Mouse (Mus musculus) left cerebral cortex, adult 8-10 months (tissue): ENCODE results near the gene Cd59b. TPM values are rescaled to one million over a fixed set of nuclear protein-coding genes. Genes with fewer than 3 reads are reported as not detected.
"Not testable (repeated sequence)": the region's sequence is repeated elsewhere in the genome, so short reads cannot be mapped to it uniquely, and the experiment has no call there.

Experiments
- DNase-seq, 2 experiments: peaks; one replicate each; pipeline ENCODE4 v3.0.0; 2022; ENCODE audit warnings: low spot score in 2 of 2
- total RNA-seq, 4 experiments: library from RNA; stranded (reverse); gene quantifications; 2 replicates each; pipeline ENCODE4 v1.2.4; 2022

The Cd59b gene
- total RNA-seq, 4 experiments from 2014 or later = 0.80 to 2.5 (median 1.6) TPM

DNA sequence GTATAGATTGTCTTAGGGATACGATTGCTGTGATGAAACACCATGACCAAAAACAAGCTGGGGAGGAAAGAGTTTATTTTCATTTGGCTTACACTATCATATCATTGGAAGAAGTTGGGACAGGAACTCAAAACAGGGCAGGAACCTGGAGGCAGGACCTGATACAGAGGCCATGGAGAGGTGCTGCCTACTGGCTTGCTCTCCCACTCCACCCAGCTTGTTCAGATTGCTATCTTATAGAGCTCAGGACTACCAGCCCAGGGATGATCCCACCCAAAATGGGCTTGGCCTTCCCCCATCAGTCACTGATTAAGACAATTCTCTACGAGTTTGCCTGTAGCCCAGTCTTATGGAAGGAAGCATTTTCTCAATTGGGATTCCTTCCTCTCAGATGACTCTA is 5.5 kb upstream of the Cd59b start:
- no peak for DNase-seq

GRCm38 (mm10) chr2:104065526-104065925 is 4.1 kb upstream of the Cd59b start, which contains the start of gene Gm10912:
Gm10912 (plus strand) TSS chr2:104065826.
- not testable (repeated sequence) for DNase-seq

- DNase-seq = not testable (repeated sequence)
Measured at GRCm38 (mm10) chr2:104068450-104068849, 1.2 kb upstream of the Cd59b start, which contains the start of gene Gm10799. Gm10799 (minus strand) TSS chr2:104068550.

- DNase-seq = not testable (repeated sequence)
Measured at GRCm38 (mm10) chr2:104078285-104078684, 8.6 kb downstream of the Cd59b start.

DNA sequence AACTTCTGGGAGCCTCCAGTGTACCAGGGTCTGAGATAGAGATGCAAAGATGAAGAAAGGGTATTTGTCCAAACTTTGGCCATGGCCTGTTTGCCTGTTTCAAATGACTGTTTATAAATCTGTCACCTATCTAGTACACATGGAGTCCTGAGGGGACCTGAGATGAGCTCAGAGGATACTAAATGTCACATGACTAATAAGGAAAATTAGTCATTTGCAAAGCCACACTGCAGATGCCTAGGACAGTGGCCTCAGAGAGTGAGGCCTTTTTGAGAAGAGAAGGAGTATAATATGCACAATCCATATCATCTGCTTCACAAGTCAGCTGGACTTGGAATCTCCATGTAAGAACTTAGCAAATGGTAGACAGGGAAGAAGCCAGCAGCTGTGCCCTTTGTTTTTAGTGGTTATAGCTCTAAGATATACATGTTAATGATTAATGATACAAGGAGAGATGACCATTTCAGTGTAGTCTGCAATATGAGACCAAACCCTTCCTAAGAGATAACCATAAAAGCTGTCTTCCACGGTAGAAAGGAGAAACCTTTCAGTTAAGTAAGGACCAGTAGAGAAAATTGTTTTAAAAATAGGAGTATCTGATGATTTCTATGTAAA is 11.9 kb downstream of the Cd59b start:
- not testable (repeated sequence) for DNase-seq

DNA sequence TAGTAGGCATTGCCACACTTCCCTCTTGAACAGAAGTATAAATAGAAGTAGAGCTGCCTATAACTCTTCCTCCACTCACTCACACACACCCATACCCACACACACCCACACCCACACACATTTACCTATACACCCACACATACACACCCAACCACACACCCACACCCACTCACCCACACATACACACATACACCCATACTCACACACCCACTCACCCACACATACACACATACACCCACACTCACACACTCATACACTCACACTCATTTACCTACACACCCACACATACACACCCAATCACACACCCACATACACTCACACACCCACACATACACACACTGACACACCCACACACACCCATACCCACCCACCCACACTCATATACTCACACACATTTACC is 12.8 kb downstream of the Cd59b start:
- DNase-seq = no peak

DNA sequence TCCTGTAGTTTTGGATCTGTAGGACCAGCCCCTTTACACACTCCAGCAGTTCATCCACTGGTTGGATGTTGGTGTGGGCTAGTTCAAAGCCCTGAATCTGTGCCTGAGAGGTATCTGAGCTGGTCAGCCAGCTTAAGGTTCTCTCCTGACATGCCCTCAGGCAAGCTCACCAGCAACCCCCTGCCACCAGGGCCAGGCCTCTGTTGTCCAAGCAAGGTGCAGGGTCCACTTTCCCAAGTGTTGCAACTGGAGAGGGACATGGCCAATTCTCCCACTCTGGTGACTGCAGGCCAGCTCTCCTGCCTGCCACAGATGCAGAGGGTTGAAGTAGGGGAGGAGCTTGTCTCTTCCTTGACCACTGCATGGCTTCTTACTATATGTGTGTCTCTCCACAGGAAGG is 14.4 kb downstream of the Cd59b start:
- not testable (repeated sequence) for DNase-seq

DNA sequence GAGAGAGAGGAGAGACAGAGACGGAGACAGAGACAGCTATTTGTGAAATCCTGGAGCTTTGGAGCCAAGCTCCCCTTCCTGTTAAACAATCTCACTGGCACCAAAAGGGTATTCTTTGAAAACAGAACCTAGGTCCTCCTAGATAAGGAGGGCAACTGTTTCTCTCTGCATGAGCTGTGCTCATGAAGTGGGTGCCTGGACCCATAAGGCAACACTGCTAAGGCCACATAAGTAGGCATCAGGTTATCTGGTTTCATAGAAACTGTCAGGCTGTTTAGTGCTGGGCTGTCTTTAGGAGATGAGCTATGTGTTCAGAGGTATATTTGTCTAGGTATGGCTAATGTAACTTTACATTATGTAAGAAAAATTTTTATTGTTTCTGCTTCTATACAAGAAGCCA is 17.9 kb downstream of the Cd59b start:
- DNase-seq = not testable (repeated sequence)

DNA sequence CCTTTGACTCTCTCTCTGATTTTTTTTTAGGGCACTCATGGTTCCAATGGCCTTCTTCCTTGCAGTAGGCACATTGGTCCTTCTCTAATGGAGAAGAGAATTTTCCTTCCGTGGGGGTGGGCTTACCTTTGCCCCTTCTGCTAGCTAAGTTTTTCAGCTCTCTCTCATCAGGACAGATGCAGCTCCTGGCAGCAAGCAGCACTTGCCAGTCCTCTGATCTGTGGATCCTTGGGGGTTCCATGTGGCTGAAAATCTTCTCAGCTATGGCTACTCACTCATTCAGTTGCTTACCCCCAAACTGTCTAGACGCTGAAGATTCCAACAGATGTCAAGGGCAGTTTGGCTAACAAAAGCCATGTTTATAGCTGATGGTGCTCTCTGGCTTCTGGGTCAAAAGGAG is 23.7 kb downstream of the Cd59b start:
- no peak for DNase-seq

GRCm38 (mm10) chr2:104095741-104096213 is 26.1 kb downstream of the Cd59b start, which contains the start of gene Cd59a:
Cd59a (plus strand) TSS chr2:104095801.
- DNase-seq = peak; percentile 23 to 41

DNA sequence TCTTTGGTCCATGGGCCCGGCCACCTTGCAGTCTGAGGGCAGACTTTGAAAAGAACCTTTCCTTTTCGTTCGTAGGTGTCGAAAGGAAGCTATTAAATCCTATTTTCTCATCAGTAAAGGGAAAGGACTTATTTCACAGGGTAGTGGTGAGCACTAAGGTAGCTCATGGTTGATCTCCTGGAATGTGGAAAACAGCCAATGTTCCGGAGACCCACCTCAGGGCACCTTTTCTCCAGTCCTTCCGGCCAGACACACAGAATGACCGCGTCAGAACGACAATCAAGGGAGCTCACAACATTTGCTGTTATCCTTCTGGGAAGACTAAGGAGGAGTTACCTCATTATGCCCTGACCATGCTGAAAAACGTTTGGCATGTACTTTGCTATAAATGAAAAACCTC is 26.6 kb downstream of the Cd59b start:
- no peak for DNase-seq

GRCm38 (mm10) chr2:104096796-104097195 is 27.1 kb downstream of the Cd59b start:
- not testable (repeated sequence) for DNase-seq

DNA sequence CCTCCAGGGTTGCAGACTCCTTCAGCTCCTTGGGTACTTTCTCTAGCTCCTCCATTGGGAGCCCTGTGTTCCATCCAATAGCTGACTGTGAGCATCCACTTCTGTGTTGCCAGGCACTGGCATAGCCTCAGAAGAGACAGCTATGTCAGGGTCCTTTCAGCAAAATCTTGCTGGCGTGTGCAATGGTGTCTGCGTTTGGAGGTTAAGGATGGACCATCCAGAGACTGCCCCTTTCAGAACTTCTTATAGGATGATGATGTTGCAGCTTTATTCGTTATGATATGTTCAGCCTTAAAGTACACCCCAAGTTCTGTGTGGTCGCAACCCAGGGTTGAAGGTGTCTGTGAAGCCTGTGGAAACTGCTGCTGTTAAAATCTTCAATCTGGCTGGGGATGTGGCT is 27.7 kb downstream of the Cd59b start:
- DNase-seq = not testable (repeated sequence)

DNA sequence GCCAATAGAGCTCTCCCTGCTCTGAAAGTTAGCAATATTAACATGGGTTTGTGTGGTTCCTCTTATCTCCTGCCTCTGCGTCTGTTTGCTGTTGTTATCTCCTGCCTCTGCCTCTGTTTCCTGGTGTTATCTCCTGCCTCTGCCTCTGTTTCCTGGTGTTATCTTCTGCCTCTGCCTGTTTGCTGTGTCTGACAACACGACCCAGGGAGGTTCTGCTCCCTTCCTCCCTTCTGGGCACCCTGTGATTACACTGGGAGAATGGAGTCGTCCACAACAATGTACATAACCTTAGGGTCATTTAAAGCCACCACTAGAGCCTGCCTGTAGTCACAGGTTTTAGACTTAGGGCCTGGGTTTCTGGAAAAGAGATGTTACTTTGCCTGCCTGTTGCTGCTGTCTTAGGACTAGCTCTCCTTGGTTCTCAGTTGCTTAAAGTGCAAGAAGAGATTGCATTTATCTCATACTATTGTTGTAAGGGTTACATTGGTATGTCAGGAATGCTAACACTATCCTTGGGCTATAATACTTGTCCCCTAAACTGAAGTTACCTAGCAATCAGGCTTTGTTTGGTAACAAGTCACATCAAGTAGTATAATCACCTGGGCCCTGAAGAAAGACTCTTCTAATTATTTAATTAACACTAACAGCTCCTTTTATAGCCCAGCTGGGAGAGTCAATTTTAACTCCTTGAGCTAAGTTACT is 29.0 kb downstream of the Cd59b start:
- no peak for DNase-seq

DNA sequence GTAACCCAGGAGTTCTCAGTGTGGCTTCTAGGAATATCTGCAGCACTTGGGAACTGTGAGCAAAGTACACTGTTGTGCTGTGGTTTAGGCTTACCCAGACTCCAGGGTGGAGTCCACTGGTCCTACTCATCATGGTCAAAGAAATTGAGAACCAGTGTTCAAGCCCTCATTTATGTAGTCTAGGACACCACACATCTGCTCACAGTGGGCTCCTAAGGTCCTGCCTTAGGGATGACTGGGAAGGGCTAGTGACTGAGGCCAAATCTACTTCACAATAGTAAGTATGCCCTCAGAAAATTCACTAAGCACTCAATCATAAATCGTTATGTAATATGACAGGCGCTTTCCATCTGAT is 29.6 kb downstream of the Cd59b start:
- no peak for DNase-seq

- DNase-seq = no peak
Measured at GRCm38 (mm10) chr2:104099946-104100345, 30.3 kb downstream of the Cd59b start.

DNA sequence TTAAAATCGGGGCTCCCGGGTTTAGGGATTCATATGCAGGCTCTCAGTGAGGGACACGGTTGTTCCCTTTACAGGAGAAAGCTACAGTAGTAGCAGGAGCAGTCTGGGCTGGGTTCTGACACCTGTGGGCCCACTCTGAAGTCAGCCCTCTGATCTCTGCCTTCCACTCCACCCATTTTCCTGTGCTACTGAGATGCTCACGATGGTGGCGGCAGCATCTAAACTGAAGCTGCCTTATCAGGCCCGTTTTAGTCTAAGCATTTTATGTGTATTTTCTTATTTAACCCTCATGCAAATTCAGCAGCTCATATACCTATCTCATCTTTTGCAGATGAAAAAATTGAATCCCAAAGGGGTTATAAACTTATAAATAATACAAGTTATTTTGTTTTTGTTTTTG is 35.2 kb downstream of the Cd59b start:
- no peak for DNase-seq

- DNase-seq = not testable (repeated sequence)
Measured at GRCm38 (mm10) chr2:104109021-104109420, 39.4 kb downstream of the Cd59b start.

DNA sequence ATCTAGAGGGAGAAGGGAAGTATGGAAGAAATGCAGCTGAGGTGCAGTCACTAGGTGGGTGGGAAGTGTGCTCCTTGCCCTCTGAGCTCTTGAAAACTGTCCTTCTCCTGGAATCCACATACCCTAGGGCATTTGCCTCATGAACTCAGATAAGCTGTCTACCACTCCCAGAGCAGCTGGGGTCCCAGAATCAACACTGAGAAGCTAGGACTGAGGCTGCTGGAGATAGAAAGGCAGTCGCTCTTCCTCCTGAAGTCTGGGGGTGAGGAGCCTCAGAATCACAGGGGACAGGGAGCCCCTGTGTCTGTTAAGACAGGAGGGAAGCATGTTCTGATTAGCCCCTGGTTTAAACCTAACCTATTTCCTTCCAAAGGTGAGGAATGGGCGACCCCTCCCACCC is 39.9 kb downstream of the Cd59b start:
- DNase-seq = no peak

DNA sequence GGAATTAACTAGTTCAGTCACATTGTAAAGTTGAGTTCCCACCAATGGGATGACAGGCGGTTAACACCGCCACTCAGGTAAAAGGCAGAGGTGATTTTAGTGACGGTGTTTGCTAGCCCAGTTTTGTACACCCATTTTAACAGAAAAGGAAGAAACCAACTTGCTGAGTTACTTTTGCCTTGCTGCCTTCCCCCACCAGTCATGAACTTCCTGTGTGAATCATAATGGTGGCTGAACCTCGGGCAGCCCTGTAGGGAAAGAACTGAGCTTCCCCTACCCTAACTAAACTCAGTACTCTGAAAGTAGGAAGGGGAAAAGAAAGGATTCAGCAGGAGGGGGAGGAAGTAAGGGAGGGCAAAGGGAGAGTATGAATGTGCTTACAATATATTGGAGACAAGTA is 40.4 kb downstream of the Cd59b start:
- no peak for DNase-seq

- not testable (repeated sequence) for DNase-seq
Measured at GRCm38 (mm10) chr2:104111170-104111797, 41.6 kb downstream of the Cd59b start.

DNA sequence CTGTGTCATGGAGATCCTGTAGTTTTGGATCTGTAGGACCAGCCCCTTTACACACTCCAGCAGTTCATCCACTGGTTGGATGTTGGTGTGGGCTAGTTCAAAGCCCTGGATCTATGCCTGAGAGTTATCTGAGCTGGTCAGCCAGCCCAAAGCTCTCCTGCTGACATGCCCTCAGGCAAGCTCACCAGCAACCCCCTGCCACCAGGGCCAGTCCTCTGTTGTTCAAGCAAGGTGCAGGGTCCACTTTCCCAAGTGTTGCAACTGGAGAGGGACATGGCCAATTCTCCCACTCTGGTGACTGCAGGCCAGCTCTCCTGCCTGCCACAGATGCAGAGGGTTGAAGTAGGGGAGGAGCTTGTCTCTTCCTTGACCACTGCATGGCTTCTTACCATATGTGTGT is 43.9 kb downstream of the Cd59b start:
- DNase-seq = not testable (repeated sequence)
